Mouse (Mus musculus) CH12F3 (cell line): ENCODE results near the gene Foxn1.

Experiments
- in situ Hi-C: fragments of 300-500 bp; cut with MboI; formaldehyde crosslinking; loops from 2 replicates; pipeline ENCODE4 v1.14.3; 2020; ENCODE audit warnings: low sequenced_read_pairs

Gene Foxn1

GRCm38 (mm10) chr11:78360125-78360788, 26.1 kb downstream of the Foxn1 start:
- in situ Hi-C loops: no loop called here

- in situ Hi-C loops: no loop called here
Measured at GRCm38 (mm10) chr11:78358330-78359007, 27.9 kb downstream of the Foxn1 start.

GRCm38 (mm10) chr11:78355471-78356238, 30.7 kb downstream of the Foxn1 start:
- in situ Hi-C loops: no loop called here

- in situ Hi-C loops: no loop called here
Measured at GRCm38 (mm10) chr11:78354905-78355304, 31.5 kb downstream of the Foxn1 start.

GRCm38 (mm10) chr11:78353081-78353480, 33.3 kb downstream of the Foxn1 start:
- in situ Hi-C loops: no loop called here

GRCm38 (mm10) chr11:78349441-78350358, 36.7 kb downstream of the Foxn1 start:
- in situ Hi-C loops: no loop called here

GRCm38 (mm10) chr11:78348474-78348873, 37.9 kb downstream of the Foxn1 start:
- in situ Hi-C loops: no loop called here

GRCm38 (mm10) chr11:78347908-78348307, 38.5 kb downstream of the Foxn1 start:
- in situ Hi-C loops: no loop called here

GRCm38 (mm10) chr11:78347070-78347754, 39.1 kb downstream of the Foxn1 start:
- in situ Hi-C loops: no loop called here

- in situ Hi-C loops: no loop called here
Measured at GRCm38 (mm10) chr11:78346326-78347069, 39.9 kb downstream of the Foxn1 start.

- in situ Hi-C loops: no loop called here
Measured at GRCm38 (mm10) chr11:78345801-78346200, 40.6 kb downstream of the Foxn1 start.

- in situ Hi-C loops: no loop called here
Measured at GRCm38 (mm10) chr11:78344890-78345715, 41.3 kb downstream of the Foxn1 start.

GRCm38 (mm10) chr11:78344328-78344889, 41.9 kb downstream of the Foxn1 start:
- in situ Hi-C loops: no loop called here

- in situ Hi-C loops: no loop called here
Measured at GRCm38 (mm10) chr11:78343381-78344327, 42.7 kb downstream of the Foxn1 start, which contains the start of gene Unc119. Gene Unc119 (plus strand): TSS chr11:78343482.

- in situ Hi-C loops: no loop called here
Measured at GRCm38 (mm10) chr11:78341702-78342101, 44.7 kb downstream of the Foxn1 start.

GRCm38 (mm10) chr11:78337040-78337439, 49.3 kb downstream of the Foxn1 start:
- in situ Hi-C loops: no loop called here

- in situ Hi-C loops: no loop called here
Measured at GRCm38 (mm10) chr11:78333992-78334391, 52.4 kb downstream of the Foxn1 start.
